Mouse (Mus musculus) cerebellum, postnatal 36 days (tissue): ENCODE data around the gene Osm.

Experiments used
- DNase-seq, 2 experiments: peaks; one replicate each; pipeline ENCODE4 v3.0.0; 2021 to 2022; ENCODE audit warnings: mixed read lengths in 2 of 2

Osm gene

DNA sequence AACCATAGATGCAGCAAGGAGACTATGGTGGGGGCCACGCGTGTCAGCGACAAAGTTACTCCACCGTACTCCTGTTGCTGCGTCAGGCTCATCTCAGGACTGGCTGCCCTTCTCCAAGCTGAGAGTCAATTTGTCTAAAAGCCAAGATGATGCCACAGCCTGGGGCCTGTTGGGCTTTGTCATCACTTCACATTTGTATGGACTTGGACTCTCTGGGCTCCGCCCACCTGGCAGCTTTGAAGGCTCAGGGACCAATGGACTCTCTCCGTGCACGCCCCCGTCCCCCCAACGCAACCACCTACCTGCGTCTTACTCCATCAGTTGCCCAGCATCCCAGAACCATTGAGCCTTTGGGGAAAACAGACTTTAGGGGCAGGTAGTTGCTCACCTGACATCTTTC, 35.3 kb downstream of the Osm start:
- no peak for DNase-seq

DNA sequence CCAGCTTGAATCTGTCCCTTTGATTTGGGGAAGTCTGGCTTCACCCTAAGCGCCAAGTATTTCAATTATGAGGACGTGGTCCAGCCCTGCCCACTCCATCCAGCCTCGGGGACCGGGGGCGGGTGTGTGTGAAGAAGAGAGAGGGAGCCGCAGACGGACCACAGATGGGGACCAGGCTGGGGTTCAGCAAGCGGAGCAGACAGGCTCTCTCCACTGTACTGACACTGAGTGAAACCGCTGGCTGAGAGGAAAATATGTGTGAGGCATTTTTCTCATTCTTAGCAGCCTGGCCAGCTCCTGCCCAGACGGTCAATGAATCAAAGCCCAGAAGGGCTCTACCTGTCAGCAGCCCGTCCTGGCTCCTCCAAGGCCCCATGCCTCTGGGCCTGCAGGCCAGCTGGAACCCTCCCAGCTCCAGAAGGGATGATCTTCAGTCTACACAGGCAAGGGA, 40.2 kb downstream of the Osm start:
- DNase-seq, result no peak

- DNase-seq, result no peak
These were observed 43.7 kb downstream of the Osm start for GRCm38 (mm10) chr11:4279909-4280308.

- no peak for DNase-seq
These were observed 45.6 kb downstream of the Osm start for GRCm38 (mm10) chr11:4281852-4282251.

DNA sequence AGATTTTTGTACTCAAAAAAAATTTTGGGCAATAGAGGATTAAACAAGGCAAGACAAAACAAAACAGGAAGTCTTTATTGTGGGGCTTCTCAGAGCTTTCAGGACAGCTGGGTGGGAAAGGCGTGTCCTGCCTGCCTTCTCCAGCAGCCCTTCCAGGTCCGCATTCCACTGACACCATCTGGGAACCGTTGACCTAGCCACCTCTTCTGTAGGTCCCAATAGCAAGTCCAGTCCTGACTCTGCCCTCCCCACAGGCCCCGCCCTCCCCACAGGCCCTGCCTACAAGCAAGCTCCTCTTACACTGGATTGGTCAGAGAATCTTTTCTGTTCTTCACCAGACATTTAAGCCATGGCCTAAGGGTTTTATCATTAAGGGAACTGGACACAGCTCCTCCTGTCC, 47.4 kb downstream of the Osm start:
- no peak for DNase-seq

DNA sequence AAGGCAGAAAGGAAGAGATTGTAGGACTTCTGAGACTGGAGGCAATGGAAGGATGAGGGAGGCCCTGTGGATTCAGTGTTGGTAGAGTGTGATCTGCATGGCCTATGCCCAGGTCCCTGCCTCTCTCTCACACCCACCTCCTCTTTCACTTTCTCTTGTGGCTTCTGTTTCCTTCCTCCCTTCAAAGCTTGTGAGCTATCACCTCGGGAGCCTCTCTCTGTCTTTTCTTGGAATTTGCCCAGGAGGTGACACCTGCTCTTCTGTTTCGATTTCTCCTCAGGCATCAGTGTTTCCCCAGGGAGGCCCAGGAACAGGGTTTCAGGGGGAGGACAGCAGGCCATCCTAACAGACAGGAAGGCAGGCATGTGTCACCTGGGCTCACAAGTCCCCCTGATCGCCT, 53.1 kb downstream of the Osm start:
- no peak for DNase-seq
